Mouse (Mus musculus) duodenum, adult 2 months (tissue): ENCODE data around the gene Gm2832. TPM values are rescaled to one million over a fixed set of nuclear protein-coding genes. Genes with fewer than 3 reads are reported as not detected.

ENCODE experiments used
- polyA plus RNA-seq: library from polyadenylated mRNA; depleted of rRNA; stranded (reverse); fragments of >200 nt; gene quantifications from 2 replicates; pipeline ENCODE4 v1.2.3, GENCODE M21; 2012; ENCODE audit warnings: low replicate concordance; rRNA removed

Gene Gm2832
- polyA plus RNA-seq = not detected in 2 replicates

DNA sequence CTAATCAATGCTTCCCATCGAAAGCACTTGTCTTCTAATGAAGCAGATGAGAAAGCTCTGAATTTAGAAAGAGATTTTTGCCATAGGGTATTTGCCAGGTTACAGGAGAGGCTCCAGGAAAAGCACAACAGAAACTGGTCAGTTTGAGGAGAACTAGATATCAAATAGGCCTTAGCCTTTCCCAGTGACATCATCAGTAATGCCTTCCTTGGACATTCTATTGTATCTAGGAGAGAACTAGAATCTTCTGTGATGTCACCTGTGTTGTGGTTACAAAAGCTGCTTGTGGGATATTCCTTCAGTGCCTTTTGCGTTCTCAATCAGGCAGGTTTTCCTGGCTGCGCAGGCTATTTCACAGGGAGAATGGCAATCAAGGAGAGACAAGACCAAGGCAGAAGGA, at the start of gene Gm2832:
TSS of gene Gm2832 (plus strand) at position 301 of the 400 bp plus-strand sequence.

Other genes with a start within 250 kb of the Gm2832 start
- gene Dydc2, start 209.6 kb upstream of the Gm2832 start, polyA plus RNA-seq = not detected in 2 replicates
- gene Dydc1, start 205.9 kb upstream of the Gm2832 start, polyA plus RNA-seq = not detected in 2 replicates
- 0.39 TPM in 1 of 2 replicates, not detected in the other for gene Mat1a, start 173.8 kb upstream of the Gm2832 start, polyA plus RNA-seq
- gene Sftpa1, start 147.0 kb upstream of the Gm2832 start, polyA plus RNA-seq = not detected in 2 replicates
- gene Mbl1, start 127.3 kb upstream of the Gm2832 start, polyA plus RNA-seq = not detected in 2 replicates
- gene Sftpd, start 93.7 kb upstream of the Gm2832 start, polyA plus RNA-seq = not detected in 2 replicates
- not detected in 2 replicates for gene Gm5798, start 69.8 kb downstream of the Gm2832 start, polyA plus RNA-seq
- gene Gm7945, start 107.6 kb downstream of the Gm2832 start, polyA plus RNA-seq = not detected in 2 replicates
- gene Gm6482, start 129.5 kb downstream of the Gm2832 start, polyA plus RNA-seq = not detected in 2 replicates
- gene Gm7954, start 174.7 kb downstream of the Gm2832 start, polyA plus RNA-seq = not detected in 2 replicates
- gene Gm3486, start 210.7 kb downstream of the Gm2832 start, polyA plus RNA-seq = not detected in 2 replicates